Mouse (Mus musculus) liver, embryonic 13.5 days (tissue): ENCODE measurements at regions not wholly inside any gene's neighbourhood (a gene's known extent, or its start where the extent isn't known, plus 50 kb on each side); places are given as distances from the start of the nearest gene placed in this dataset.

Experiments used
- ATAC-seq: fragments of 200-750 bp; cut with Nextera tagmentation; 2 replicates; pipeline ENCODE4 v1.8.0; 2017; ENCODE audit warnings: low read depth, mild to moderate bottlenecking, moderate number of reproducible peaks, moderate library complexity
- DNase-seq: peaks from one replicate; pipeline ENCODE4 v3.0.0; 2022
- H3K27ac ChIP-seq: fragments of 300-500 bp; sonication (generic); 2 replicates; pipeline ENCODE4 v1.5.1; 2015; ENCODE audit warnings: moderate library complexity, mild to moderate bottlenecking, inconsistent platforms
- H3K27me3 ChIP-seq: fragments of 300-500 bp; sonication (generic); 2 replicates; pipeline ENCODE4 v1.6.1; 2015; ENCODE audit warnings: mild to moderate bottlenecking, inconsistent platforms
- H3K36me3 ChIP-seq: fragments of 300-500 bp; sonication (generic); 2 replicates; pipeline ENCODE4 v1.6.1; 2015; ENCODE audit warnings: mild to moderate bottlenecking, inconsistent platforms
- H3K4me1 ChIP-seq: fragments of 300-500 bp; sonication (generic); replicated peaks from 2 replicates; pipeline ENCODE4 v1.6.1; 2015; ENCODE audit warnings: inconsistent platforms
- H3K4me2 ChIP-seq: fragments of 300-500 bp; sonication (generic); 2 replicates; pipeline ENCODE4 v1.6.1; 2015; ENCODE audit warnings: inconsistent platforms, mild to moderate bottlenecking, moderate library complexity
- H3K4me3 ChIP-seq: fragments of 300-500 bp; sonication (generic); replicated peaks from 2 replicates; pipeline ENCODE4 v1.5.1; 2015; ENCODE audit warnings: mild to moderate bottlenecking, inconsistent platforms
- H3K9ac ChIP-seq: fragments of 300-500 bp; sonication (generic); 2 replicates; pipeline ENCODE4 v1.6.1; 2015; ENCODE audit warnings: mild to moderate bottlenecking, inconsistent platforms
- H3K9me3 ChIP-seq: fragments of 300-500 bp; sonication (generic); replicated peaks from 2 replicates; pipeline ENCODE4 v1.6.1; 2016; ENCODE audit warnings: inconsistent platforms
- WGBS: fragments of 180-500 bp; shearing (Covaris S2); methylation state at CpG from one replicate; pipeline ENCODE4 v1.1.7; 2015; ENCODE audit not compliant: insufficient replicate concordance; 5-methylcytosine and 5-hydroxymethylcytosine counted together

DNA sequence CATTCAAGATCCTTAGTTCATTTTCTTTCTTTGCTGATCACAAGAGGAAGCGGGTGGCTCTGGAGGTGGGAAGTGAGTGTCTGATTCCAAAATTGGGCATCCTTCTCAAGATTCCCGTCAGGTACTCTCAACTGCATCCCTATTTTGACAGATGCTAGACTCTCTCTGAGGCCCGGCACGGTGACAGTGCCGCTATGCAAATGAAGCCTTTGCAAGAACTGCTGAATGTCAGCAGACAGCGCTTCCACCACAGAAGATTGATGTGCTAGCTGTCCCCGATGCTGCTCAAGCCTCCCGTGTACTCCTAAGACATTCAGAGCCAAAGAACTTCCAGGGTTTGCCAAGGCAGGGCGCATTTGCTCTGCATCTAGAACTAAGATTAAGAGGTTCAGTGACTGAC lies 50.9 kb upstream of the Cpne4 start:
- no peak overlapping the region for H3K4me3 ChIP-seq
- no peaks in the 10 kb centered on the region for H3K4me1 ChIP-seq
- H3K9me3 ChIP-seq: no peaks in the 10 kb centered on the region; the same call in 1 of the 2 replicates
- WGBS: 63% methylated on average over 9 of the region's 9 CpGs
- DNase-seq: no peak
- no peak for ATAC-seq
- H3K36me3 ChIP-seq: no peaks in the 10 kb centered on the region
- H3K4me2 ChIP-seq: no peak overlapping the region
- H3K27me3 ChIP-seq: no peaks in the 10 kb centered on the region
- H3K9ac ChIP-seq: no peak overlapping the region
- no peak overlapping the region for H3K27ac ChIP-seq

GRCm38 (mm10) chr9:104490696-104491095 lies 56.4 kb upstream of the Cpne4 start:
- H3K4me3 ChIP-seq: no peak overlapping the region
- DNase-seq: no peak
- no peak overlapping the region for H3K9ac ChIP-seq
- no peaks in the 10 kb centered on the region for H3K9me3 ChIP-seq
- no peaks in the 10 kb centered on the region for H3K27me3 ChIP-seq
- H3K4me1 ChIP-seq: no peaks in the 10 kb centered on the region
- no peak overlapping the region for H3K4me2 ChIP-seq
- H3K36me3 ChIP-seq: no peaks in the 10 kb centered on the region
- no peak overlapping the region for H3K27ac ChIP-seq
- no peak for ATAC-seq

- no peaks in the 10 kb centered on the region for H3K9me3 ChIP-seq
- no peaks in the 10 kb centered on the region for H3K36me3 ChIP-seq
- DNase-seq: no peak
- ATAC-seq: no peak
- no peak overlapping the region for H3K4me3 ChIP-seq
- H3K27me3 ChIP-seq: no peaks in the 10 kb centered on the region
- no peak overlapping the region for H3K9ac ChIP-seq
- WGBS: 49% methylated on average over 6 of the region's 6 CpGs
- H3K4me2 ChIP-seq: no peak overlapping the region
- H3K4me1 ChIP-seq: no peaks in the 10 kb centered on the region
- H3K27ac ChIP-seq: no peak overlapping the region
These were observed 57.7 kb upstream of the Cpne4 start for GRCm38 (mm10) chr9:104489383-104489782.

DNA sequence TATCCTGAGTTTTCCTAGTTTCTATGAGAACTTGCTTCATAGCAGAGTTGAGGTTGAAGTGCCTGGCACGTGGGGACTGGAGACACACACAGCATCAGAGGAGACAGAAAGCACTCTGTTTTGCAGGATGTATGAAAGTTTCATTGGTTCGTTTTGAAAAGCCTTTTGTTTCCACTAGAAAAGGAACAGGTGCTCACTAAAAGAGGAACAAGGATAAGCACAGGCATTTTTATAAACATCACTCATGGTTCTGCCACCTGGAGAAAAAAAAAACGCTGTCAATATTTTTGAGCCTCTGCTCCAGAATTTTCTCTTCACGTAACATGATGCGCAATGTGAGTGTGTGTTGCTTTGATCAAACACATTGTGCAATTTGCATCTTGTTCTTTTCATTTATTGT lies 64.6 kb upstream of the Cpne4 start:
- no peak overlapping the region for H3K9ac ChIP-seq

GRCm38 (mm10) chr9:104480683-104481082 lies 66.4 kb upstream of the Cpne4 start:
- Histone ChIP-seq H3K9me3 (no peaks in the 10 kb centered on the region), H3K36me3 (no peaks in the 10 kb centered on the region), H3K4me2 (no peak overlapping the region), H3K27me3 (no peaks in the 10 kb centered on the region), H3K4me3 (no peak overlapping the region), H3K27ac (no peak overlapping the region), H3K9ac (no peak overlapping the region), H3K4me1 (no peaks in the 10 kb centered on the region)
- ATAC-seq (no peak), DNase-seq (no peak)
- WGBS: 38% methylated on average over 1 of the region's 1 CpGs

More for the DNA sequence above, 64.6 kb upstream of the Cpne4 start:
- H3K27me3 ChIP-seq: no peaks in the 10 kb centered on the region
- no peak overlapping the region for H3K4me2 ChIP-seq
- no peaks in the 10 kb centered on the region for H3K4me1 ChIP-seq
- 56% methylated on average over 5 of the region's 5 CpGs for WGBS
- ATAC-seq (no peak), DNase-seq (no peak)
- no peak overlapping the region for H3K27ac ChIP-seq
- H3K4me3 ChIP-seq: no peak overlapping the region
- no peaks in the 10 kb centered on the region for H3K36me3 ChIP-seq
- no peaks in the 10 kb centered on the region for H3K9me3 ChIP-seq

DNA sequence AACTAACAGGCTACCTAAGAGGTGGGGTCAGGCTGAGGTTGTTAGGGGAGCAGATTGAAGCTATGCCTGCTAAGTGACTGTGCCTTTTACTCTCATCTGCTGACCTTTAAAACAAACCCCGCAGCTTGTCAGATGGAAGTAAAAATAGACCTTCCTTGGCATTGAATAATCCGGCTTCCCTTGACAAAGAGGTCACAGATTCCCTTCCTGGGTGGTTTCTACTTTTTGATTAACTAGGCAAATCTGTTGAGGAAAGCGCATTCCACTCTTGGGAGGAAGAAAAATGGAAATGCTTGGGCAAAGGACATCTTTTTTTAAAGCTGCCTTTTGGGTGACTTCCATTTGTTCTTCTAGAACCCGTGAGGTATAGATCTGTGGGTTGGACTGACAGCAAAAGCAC lies 72.3 kb upstream of the Cpne4 start:
- Histone ChIP-seq H3K36me3 (no peaks in the 10 kb centered on the region), H3K4me1 (no peaks in the 10 kb centered on the region), H3K9ac (no peak overlapping the region), H3K9me3 (no peaks in the 10 kb centered on the region), H3K4me2 (no peak overlapping the region), H3K27ac (no peak overlapping the region), H3K4me3 (no peak overlapping the region), H3K27me3 (no peaks in the 10 kb centered on the region)
- ATAC-seq (no peak), DNase-seq (no peak)
- 56% methylated on average over 4 of the region's 4 CpGs for WGBS

DNA sequence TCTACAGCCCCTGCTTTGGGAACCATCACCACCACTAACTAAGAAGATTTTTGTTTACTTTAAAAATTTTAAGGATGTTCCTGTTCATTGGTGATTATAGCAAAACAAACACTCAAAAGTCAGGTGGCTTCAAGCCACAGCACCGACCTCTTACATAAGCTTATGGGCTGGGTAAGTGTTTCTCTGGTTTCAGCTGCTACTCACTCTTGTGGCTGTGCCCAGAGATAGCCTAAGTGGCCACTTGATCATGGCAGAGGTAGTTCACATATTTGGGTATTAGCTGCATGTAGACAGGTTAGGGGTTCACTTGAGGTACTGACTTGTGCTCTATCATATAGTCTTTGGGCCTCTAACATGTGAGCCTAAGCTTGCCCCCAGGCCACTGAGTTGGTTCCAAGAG lies 79.8 kb upstream of the Cpne4 start:
- 49% methylated on average over 1 of the region's 1 CpGs for WGBS
- Histone ChIP-seq H3K4me1 (no peaks in the 10 kb centered on the region), H3K27ac (no peak overlapping the region), H3K9ac (no peak overlapping the region), H3K36me3 (no peaks in the 10 kb centered on the region), H3K9me3 (no peaks in the 10 kb centered on the region), H3K4me3 (no peak overlapping the region), H3K27me3 (no peaks in the 10 kb centered on the region), H3K4me2 (no peak overlapping the region)
- no peak for DNase-seq
- ATAC-seq: no peak

GRCm38 (mm10) chr9:104463701-104464100 lies 83.4 kb upstream of the Cpne4 start:
- Histone ChIP-seq H3K4me3 (no peak overlapping the region), H3K4me1 (no peaks in the 10 kb centered on the region), H3K4me2 (no peak overlapping the region), H3K27me3 (no peaks in the 10 kb centered on the region), H3K36me3 (no peaks in the 10 kb centered on the region), H3K27ac (no peak overlapping the region), H3K9me3 (no peaks in the 10 kb centered on the region), H3K9ac (no peak overlapping the region)
- no peak for DNase-seq
- 66% methylated on average over 4 of the region's 4 CpGs for WGBS
- ATAC-seq: no peak

DNA sequence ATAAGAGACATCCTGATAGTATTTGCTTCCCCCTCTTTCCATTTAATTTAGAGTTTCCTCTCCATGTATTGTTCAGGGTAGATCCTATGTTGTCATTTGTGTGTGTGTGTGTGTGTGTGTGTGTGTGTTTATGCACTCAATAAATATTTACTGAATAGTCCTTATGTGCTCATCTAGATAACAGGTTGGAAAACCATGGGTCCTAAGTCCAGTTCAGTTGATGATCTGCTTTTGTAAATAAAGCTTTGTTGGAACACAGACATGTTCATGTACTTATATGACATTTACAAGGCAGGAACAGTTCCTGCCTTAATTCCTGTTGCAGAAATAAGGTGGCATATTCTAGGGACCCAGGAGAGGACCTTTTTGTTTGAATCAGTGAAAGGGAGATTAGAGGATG lies 87.0 kb upstream of the Cpne4 start:
- Histone ChIP-seq H3K4me3 (no peak overlapping the region), H3K4me2 (no peak overlapping the region), H3K4me1 (no peaks in the 10 kb centered on the region), H3K9me3 (no peaks in the 10 kb centered on the region), H3K36me3 (no peaks in the 10 kb centered on the region), H3K27me3 (no peaks in the 10 kb centered on the region), H3K27ac (no peak overlapping the region), H3K9ac (no peak overlapping the region)
- DNase-seq (no peak), ATAC-seq (no peak)

DNA sequence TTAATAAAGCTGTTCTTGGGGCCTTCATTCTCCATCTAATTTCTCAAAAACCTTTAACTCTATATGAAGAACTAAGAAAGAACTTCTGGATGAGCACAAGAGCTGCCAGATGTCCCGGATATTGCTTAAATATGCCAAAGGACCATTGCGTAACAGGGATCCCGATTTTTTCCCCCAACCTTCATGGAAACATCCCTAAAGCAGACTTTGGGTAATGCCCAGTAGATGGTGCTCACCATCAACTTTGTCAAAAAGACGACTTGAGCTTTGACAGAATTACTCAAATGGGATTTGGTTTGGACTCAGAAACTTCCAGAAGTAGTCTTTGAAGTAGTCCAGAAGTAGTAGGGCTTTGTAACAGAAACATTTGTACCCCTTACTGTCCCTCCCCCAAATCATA lies 89.5 kb upstream of the Cpne4 start:
- Histone ChIP-seq H3K27ac (no peak overlapping the region), H3K36me3 (no peaks in the 10 kb centered on the region), H3K4me2 (no peak overlapping the region), H3K4me1 (no peaks in the 10 kb centered on the region), H3K4me3 (no peak overlapping the region), H3K27me3 (no peaks in the 10 kb centered on the region), H3K9me3 (no peaks in the 10 kb centered on the region), H3K9ac (no peak overlapping the region)
- ATAC-seq (no peak), DNase-seq (no peak)
- WGBS: 36% methylated on average over 4 of the region's 4 CpGs

DNA sequence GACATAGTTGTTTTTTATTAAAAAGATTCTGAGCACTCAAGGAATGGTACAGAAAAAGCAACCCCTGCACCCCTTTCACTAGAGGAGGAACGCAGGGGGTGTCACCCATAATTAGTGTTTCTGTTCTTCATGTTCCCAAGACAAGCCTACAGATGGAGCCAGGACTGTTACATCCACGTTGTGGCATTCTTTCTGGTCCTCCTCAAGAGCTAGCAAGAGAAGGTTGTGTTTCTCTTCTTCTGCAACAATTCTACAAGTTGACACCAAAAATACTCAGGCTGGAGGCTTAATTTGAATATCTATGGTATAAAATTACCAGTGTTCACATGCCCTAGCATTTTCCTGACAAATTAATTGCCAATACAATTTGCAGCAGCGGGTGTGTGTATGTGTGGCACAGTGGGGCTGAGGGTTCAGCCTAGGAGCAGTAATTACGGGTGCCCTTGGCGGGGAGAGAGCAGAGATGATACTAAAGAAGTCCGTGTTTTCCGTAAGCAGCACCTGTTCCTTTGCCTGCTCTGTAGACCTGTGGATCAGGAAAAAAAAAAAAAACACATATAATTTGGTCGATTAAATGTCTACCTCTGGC lies 98.4 kb upstream of the Cpne4 start:
- Histone ChIP-seq H3K27ac (no peak overlapping the region), H3K9ac (no peak overlapping the region), H3K9me3 (no peaks in the 10 kb centered on the region), H3K4me2 (no peak overlapping the region), H3K36me3 (no peaks in the 10 kb centered on the region), H3K4me1 (no peaks in the 10 kb centered on the region), H3K4me3 (no peak overlapping the region), H3K27me3 (no peaks in the 10 kb centered on the region)
- WGBS: 62% methylated on average over 8 of the region's 8 CpGs
- no peak for DNase-seq
- no peak for ATAC-seq

DNA sequence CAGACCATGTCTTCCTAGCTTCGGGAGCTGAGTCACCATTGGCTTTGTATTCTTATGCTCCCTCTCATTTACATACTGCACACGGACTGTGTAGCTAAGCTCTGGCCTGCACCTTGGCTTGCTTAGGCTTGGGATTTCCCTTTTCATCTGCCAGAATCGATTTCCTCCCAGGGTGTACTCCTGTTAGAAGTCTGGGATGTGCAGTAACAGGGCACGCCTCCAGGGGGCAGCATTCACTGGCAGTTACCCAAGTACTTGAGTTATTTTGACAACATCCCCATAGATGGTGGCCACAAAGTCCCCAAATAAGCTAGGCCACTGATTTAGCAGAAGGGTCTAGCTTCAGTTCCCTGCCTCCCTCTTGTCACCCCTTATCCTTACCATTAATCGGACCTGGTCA lies 102.2 kb upstream of the Cpne4 start:
- no peak for DNase-seq
- 0 out of 2 replicates have a peak, but pooled peaks cover 6% of the 10 kb centered on the region for H3K9me3 ChIP-seq
- H3K4me1 ChIP-seq: no peaks in the 10 kb centered on the region
- no peak overlapping the region for H3K27ac ChIP-seq
- no peaks in the 10 kb centered on the region for H3K36me3 ChIP-seq
- no peak overlapping the region for H3K4me2 ChIP-seq
- H3K4me3 ChIP-seq: no peak overlapping the region
- H3K27me3 ChIP-seq: no peaks in the 10 kb centered on the region
- no peak for ATAC-seq
- H3K9ac ChIP-seq: no peak overlapping the region
- 54% methylated on average over 5 of the region's 5 CpGs for WGBS
